Mouse (Mus musculus) hindlimb bud, embryonic 11.5 days (tissue): ENCODE data around the gene Rer1.

Experiments used
- DNase-seq: peaks from one replicate; pipeline ENCODE4 v3.0.0-alpha.2; 2012; ENCODE audit warnings: low read depth, low spot score; ENCODE audit errors: extremely low spot score

The Rer1 gene

GRCm38 (mm10) chr4:155086108-155087024 lies at the start of gene Rer1, which contains the start of gene Morn1:
Gene Rer1 (minus strand): TSS chr4:155086382.
Gene Morn1 (plus strand): TSS chr4:155086577.
- peak; percentile 99 for DNase-seq

DNA sequence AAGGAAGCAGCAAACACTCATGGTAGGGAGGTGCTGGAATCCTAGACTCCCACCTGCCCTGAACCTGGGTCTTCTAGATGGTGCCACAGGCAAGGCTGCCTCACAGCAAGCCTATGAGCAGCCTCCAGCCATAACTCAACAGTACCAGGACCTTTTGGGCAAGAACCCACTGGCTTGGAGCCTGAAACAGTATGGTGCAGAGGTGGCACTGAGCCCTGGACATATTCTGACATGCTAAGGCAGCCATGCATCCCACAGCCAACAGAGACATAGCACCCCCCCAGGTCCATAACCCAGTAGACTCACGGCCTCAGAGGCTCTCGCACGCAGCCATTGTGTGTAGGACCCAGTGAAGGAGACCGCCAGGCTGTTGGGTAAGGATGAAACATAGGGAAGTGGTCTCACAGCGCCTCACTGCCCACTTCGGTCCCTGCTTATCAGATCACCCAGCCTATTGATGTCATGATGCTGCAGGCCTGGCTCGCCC lies 48.5 kb upstream of the Rer1 start:
- no peak for DNase-seq

DNA sequence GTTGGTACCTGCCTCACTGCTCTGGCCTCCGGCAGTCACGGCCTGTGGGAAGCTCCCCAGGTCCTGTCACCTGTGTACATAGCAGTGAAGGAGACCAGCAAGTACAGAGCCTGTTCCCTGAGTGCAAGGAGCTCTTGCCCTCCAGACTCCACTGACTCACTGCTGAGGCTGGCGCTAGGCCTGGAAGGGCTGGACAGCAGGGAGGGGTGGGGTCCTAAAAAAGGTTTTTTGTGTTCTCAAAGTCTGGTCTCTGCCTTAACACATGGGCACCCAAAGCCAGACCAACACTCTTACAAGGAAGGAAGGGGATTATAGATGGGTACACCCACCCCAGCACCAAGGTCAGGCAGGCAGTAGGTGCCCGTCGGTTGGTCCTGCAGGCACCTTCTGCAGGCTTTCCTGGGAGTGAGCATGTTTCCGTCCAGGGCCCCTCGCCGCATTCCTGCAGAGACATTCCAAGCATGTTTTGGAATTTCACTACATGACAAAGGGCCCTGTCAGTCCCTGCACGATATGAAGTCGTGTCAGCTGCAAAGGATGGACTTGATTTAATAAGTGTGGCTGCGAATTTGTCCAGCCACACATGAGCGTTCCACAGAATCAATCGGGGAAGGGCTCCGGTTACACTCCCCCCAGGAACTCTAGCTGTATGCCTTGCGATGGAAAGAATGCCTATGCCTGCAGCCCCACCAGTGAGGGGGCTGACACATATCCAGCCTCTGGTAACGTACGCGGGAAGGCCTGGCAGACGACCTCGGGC lies 47.7 kb upstream of the Rer1 start:
- peak; percentile 50 for DNase-seq

- DNase-seq = no peak
Measured at GRCm38 (mm10) chr4:155133188-155133587, 47.0 kb upstream of the Rer1 start.

DNA sequence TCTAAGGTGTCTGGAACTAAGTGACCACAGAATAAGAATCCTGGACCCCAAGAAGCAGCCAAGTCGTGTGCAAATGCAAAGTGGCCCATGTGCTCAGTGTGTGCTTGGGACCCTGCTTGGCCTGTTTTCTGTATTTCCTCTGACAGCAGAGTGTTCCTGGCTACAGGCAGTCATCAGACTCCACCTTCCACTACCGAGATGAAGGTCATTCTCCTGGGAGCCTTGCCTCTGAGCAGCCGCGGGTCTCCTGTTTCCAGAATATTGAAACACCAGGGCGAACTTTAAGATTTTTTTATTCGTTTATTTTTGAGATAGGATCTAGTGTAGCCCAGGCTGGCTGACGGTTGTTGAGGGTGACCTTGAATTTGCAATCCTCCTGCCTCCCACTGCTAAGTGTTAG lies 44.4 kb upstream of the Rer1 start:
- DNase-seq = no peak

- DNase-seq = no peak
Measured at GRCm38 (mm10) chr4:155129996-155130395, 43.8 kb upstream of the Rer1 start.

GRCm38 (mm10) chr4:155129132-155129917 lies 43.1 kb upstream of the Rer1 start:
- DNase-seq = no peak

GRCm38 (mm10) chr4:155128411-155128810 lies 42.2 kb upstream of the Rer1 start:
- DNase-seq = no peak

DNA sequence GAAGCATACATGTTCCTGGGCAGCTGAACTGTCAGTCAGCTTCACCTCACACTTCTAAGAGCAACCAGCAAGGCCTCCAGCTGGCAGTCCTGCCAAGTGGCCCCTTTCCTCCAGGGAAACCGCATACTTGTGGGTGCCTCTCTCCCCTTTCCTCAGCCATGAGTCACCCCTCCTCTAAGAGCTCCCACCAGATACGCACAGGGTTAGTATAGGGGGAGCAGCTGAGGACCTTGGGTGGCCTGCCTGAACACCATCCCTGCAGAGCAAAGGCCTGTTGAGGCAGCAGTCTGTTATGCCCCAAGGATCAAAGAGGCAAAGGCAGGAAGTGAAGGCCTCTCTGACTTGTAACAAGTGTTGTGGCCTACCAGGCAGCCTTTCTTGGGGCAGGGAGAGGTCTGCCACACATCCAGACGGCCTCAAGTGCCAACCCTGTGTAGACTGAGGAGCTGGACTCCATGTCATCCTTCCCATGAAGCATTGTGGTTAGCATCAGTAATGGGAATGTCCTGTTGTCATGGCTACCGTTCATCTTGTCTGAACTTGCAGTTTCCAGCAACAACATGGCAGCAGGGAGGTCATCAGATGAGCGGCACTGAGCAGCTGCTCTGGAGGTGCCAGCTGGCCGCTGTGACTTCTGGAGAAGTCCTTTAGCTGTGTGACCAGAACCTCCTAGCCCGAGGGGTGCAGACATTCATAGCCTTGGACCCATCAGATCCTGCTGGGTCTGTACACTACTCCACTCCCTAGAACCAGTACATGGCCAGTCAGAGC lies 40.6 kb upstream of the Rer1 start:
- DNase-seq = no peak

DNA sequence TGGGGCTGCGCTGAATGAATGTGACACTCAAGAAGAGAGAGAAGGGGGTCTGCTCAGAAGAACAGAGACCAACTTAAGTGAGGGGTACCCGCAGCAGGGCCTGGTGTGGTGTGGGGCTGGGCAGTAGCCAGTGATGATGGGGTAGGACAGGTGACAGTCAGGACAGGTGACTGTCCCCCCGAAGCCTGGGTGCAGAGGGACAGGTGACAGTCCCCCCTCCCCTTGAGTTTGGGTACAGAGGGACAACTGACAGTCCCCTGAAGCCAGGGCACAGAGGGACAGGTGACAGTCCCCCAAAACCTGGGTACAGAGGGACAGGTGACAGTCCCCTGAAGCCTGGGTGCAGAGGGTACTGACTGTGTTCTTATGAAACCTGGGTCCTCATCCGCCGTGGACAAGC lies 40.0 kb upstream of the Rer1 start:
- DNase-seq = no peak

- DNase-seq = no peak
Measured at GRCm38 (mm10) chr4:155125310-155125709, 39.1 kb upstream of the Rer1 start.

GRCm38 (mm10) chr4:155123868-155124534 lies 37.8 kb upstream of the Rer1 start:
- no peak for DNase-seq

GRCm38 (mm10) chr4:155122444-155123040 lies 36.4 kb upstream of the Rer1 start:
- DNase-seq = no peak

DNA sequence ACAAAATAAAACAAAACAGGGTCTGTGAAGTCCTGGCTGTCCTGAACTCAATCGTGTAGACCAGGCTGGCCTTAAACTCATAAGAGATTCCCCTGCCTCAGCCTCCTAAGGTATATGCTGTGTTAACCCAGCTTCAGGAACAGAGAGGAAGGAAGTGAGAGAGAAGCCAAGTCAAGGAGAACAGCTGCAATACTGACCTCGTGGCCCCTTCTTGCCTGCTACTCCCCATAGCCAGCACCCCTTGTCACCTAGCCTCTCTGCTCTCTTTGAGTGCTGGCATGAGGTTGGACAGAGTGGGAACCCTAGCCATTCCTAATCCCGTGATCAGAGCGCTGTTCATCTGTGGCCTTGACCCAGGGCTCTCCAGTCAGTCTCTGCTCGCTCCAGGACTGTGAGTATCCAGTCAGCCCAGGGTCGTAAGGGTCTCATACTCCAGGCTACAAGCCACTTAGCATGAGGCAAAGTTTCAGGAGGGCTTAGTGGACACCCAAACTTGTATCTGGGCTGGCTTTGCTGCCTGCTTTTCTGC lies 35.8 kb upstream of the Rer1 start:
- DNase-seq = no peak

- DNase-seq = no peak
Measured at GRCm38 (mm10) chr4:155121222-155121621, 35.0 kb upstream of the Rer1 start.

DNA sequence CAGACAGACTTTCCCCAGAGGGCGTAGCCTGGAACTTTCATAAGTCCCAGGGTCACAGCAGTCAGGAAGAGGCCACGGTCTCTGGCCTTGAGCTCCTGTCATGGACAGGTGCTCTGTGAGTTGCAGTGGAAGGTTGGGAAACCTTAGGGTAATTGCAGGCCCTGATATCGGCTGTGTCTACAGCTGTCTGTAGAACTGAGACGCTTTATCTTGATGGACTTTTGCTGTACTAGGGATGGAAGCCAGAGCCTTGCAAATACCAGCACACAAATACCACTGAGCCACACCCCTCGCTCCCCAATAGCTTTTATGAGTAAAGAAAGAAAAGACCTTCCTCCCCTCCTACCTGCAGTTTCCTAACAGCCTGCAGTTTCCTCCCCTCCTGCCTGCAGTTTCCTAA lies 34.4 kb upstream of the Rer1 start:
- no peak for DNase-seq

DNA sequence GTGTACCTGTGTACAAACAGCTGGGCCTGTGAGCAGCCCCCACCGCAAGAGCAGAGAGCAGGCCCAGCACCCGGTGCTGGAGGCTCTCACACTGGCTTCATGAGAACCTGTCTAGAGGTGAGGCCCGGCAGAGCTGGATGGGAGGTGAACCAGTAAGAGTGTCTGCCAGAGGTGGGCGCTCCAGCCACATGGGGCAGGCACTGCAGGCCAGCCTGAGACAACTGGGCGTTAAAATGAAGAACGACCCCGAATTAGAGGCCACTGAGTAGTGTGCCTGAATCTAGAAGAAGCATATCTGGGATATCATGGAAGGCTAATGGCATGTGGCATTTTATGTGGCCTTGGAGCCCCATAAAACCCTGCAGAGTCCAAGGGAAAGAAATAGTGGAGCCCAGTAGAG lies 33.9 kb upstream of the Rer1 start:
- no peak for DNase-seq

- DNase-seq = no peak
Measured at GRCm38 (mm10) chr4:155118278-155118677, 32.1 kb upstream of the Rer1 start.

DNA sequence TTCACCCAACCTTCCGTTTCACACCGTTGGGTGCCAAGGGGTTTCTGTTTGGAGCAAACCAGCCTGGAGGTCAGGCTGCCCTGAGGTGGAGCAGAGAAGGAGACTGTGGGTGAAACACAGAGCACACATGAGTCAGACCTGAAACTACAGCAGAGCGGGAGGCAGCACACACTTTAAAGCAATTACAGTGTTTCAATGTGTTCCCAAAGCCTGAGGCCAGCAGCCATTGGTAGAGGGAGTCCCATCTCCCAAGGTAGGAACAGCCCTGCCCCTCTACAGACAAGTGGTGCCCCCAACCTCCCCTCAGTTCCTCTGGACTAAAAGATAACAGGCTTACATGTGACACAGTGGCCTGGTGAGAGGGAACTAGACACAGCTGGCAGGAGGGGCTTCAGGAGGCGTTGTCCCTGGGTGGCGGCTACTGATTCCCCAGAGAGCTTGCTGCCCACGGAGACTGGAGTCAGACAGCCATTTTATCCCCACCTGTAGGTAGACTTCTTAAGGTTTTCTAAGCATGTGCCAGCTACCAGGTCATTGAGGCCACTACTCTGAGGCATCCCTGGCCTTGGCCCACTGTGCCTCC lies 31.3 kb upstream of the Rer1 start:
- no peak for DNase-seq
